Mouse (Mus musculus) embryonic facial prominence, embryonic 15.5 days (tissue): ENCODE data around the gene Cnbd2. TPM values are rescaled to one million over a fixed set of nuclear protein-coding genes. Genes with fewer than 3 reads are reported as not detected.

ENCODE experiments used
- ATAC-seq: fragments of 200-750 bp; cut with Nextera tagmentation; 2 replicates; pipeline ENCODE4 v1.8.0; 2017; ENCODE audit warnings: low read depth, moderate TSS enrichment; ENCODE audit not compliant: insufficient number of reproducible peaks, low FRiP score, low TSS enrichment
- H3K27ac ChIP-seq: fragments of 300-500 bp; sonication (generic); replicated peaks from 2 replicates; pipeline ENCODE4 v1.5.1; 2015; ENCODE audit warnings: mild to moderate bottlenecking, inconsistent platforms
- H3K27me3 ChIP-seq: fragments of 300-500 bp; sonication (generic); 2 replicates; pipeline ENCODE4 v1.6.1; 2015; ENCODE audit warnings: inconsistent platforms
- H3K36me3 ChIP-seq: fragments of 300-500 bp; sonication (generic); 2 replicates; pipeline ENCODE4 v1.6.1; 2015; ENCODE audit warnings: mild to moderate bottlenecking, inconsistent platforms
- H3K4me1 ChIP-seq: fragments of 300-500 bp; sonication (generic); 2 replicates; pipeline ENCODE4 v1.6.1; 2015; ENCODE audit warnings: inconsistent platforms
- H3K4me2 ChIP-seq: fragments of 300-500 bp; sonication (generic); replicated peaks from 2 replicates; pipeline ENCODE4 v1.6.1; 2015; ENCODE audit warnings: mild to moderate bottlenecking, inconsistent platforms
- H3K4me3 ChIP-seq: fragments of 300-500 bp; sonication (generic); replicated peaks from 2 replicates; pipeline ENCODE4 v1.5.1; 2015; ENCODE audit warnings: mild to moderate bottlenecking, inconsistent platforms
- H3K9ac ChIP-seq: fragments of 300-500 bp; sonication (generic); 2 replicates; pipeline ENCODE4 v1.6.1; 2015; ENCODE audit warnings: inconsistent platforms
- H3K9me3 ChIP-seq: fragments of 300-500 bp; sonication (generic); replicated peaks from 2 replicates; pipeline ENCODE4 v1.6.1; 2016; ENCODE audit warnings: inconsistent platforms
- WGBS: fragments of 180-500 bp; shearing (Covaris S2); methylation state at CpG from one replicate; pipeline ENCODE4 v1.1.7; 2015; 5-methylcytosine and 5-hydroxymethylcytosine counted together
- polyA plus RNA-seq: library from polyadenylated mRNA; unstranded; fragments of >200 nt; fragmentation: Nextera tagmentation; extraction: Ambion mirVana; gene quantifications from 2 replicates; pipeline ENCODE4 v1.2.1, GENCODE M21; 2015

Gene Cnbd2
- polyA plus RNA-seq, 1 experiment from 2014 or later: 5.2 TPM

DNA sequence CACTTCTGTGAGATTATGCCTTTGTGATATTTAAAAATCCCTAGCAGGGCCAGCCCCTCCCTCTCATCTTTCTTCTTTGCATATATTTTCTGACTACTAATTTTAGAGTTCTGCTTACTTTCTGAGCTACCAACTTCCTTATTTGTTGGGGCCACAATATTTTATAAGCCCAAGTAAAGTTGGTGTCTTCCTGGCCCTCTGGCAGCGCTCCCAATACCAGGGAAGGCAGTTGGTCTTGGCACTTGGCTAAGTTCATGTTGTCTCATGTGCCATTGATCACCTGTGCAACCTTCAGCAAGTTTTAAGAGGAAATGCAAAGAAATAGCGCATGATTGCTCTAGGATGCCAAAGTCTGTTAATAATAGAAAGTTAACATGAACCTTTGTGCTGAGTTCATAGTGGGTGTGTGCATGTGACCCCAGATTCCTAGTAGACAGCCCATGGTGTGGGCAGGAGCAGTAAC lies 16.5 kb upstream of the Cnbd2 start:
- Histone ChIP-seq H3K9me3 (no peaks in the 10 kb centered on the region), H3K27me3 (no peaks in the 10 kb centered on the region), H3K4me3 (no peak overlapping the region), H3K27ac (no peak overlapping the region), H3K9ac (no peak overlapping the region), H3K4me2 (no peak overlapping the region), H3K36me3 (peaks cover 73% of the 10 kb centered on the region), H3K4me1 (no peaks in the 10 kb centered on the region)
- no peak for ATAC-seq
- 95% methylated on average over 2 of the region's 2 CpGs for WGBS

DNA sequence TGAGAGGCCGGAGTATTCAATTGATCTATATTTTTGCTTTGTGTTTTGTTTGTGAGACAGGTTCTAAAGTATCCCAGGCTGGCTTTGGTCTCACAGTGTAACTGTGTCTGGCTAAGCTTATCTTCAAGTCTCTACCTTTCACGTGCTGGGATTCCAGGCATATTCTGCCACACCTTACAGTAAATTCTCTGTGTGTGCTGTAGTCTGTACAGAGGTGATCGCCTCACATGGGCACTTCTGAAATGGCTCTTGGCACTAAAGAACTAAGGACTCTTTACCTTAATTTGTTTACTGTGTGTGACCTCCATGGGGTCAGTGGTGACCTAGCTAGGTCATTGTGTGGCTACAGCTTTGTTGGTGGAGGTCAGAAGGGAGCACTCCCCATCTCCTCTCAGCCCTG lies 15.9 kb upstream of the Cnbd2 start:
- Histone ChIP-seq H3K4me3 (no peak overlapping the region), H3K9me3 (no peaks in the 10 kb centered on the region), H3K36me3 (peaks cover 74% of the 10 kb centered on the region), H3K27ac (no peak overlapping the region), H3K4me2 (no peak overlapping the region), H3K9ac (no peak overlapping the region), H3K4me1 (no peaks in the 10 kb centered on the region), H3K27me3 (no peaks in the 10 kb centered on the region)
- WGBS: 94% methylated on average over 3 of the region's 3 CpGs
- no peak for ATAC-seq

DNA sequence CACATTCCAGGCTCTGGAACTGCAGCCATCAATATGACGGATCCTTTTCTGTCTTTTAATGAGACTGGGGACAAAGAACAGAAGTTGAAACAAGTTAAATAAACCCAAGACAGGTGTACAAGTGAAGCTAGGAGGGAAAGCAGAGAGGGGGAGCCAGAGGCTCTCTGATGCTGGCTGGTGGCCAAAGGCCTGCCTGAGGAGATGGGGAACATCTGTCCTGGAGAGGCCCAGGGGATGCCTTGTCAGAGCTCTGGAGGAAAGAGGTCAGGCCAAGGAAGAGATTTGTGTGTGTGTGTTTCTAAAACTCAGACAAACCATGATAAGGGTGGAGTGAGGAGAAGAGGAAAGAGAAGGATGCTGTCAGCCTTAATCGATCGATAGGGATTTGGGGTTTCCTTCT lies 14.4 kb upstream of the Cnbd2 start:
- WGBS: 63% methylated on average over 3 of the region's 3 CpGs
- Histone ChIP-seq H3K36me3 (peaks cover 76% of the 10 kb centered on the region), H3K4me2 (no peak overlapping the region), H3K27ac (no peak overlapping the region), H3K27me3 (no peaks in the 10 kb centered on the region), H3K4me3 (no peak overlapping the region), H3K9me3 (no peaks in the 10 kb centered on the region), H3K4me1 (no peaks in the 10 kb centered on the region), H3K9ac (no peak overlapping the region)
- ATAC-seq: no peak

DNA sequence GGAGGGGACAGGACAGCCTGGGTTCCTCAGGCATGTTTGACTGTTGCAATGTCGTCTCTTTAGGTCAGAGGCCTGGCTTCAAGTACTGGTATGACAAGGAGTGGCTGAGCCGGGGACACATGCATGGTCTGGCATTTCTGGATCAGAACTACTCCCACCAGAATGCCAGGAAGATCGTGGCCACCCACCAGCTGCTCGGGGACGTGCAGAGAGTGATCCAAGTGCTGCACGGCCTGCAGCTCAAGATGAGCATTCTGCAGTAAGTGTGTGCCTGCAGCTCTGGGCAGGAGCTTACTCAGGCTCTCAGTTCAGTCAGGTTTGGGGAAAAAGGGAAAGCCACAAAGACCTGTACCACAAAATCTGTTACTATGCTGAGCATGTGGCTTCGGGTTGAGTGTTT lies 13.6 kb upstream of the Cnbd2 start:
- no peaks in the 10 kb centered on the region for H3K27me3 ChIP-seq
- H3K36me3 ChIP-seq: peaks cover 72% of the 10 kb centered on the region
- H3K4me1 ChIP-seq: no peaks in the 10 kb centered on the region
- no peaks in the 10 kb centered on the region for H3K9me3 ChIP-seq
- no peak for ATAC-seq
- no peak overlapping the region for H3K4me3 ChIP-seq
- H3K4me2 ChIP-seq: no peak overlapping the region
- 79% methylated on average over 7 of the region's 7 CpGs for WGBS
- H3K9ac ChIP-seq: no peak overlapping the region
- H3K27ac ChIP-seq: no peak overlapping the region

DNA sequence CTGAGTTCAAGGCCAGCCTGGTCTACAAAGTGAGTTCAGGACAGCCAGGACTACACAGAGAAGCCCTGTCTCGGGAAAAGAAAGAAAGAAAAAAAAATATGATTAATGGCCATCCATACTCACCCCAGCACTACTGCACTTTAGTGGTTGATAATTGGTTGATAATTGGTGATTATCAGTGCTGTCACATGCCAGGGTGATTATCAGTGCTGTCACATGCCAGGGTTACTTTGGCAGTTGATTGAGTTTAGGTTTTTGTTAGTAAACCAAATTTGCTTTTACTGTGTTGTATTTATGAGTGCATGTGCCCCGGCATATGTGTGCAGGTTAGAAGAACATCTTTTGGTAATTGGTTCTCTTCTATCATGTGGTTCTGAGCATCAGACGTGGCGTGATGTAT lies 10.0 kb upstream of the Cnbd2 start:
- Histone ChIP-seq H3K36me3 (peaks cover 67% of the 10 kb centered on the region), H3K4me1 (no peaks in the 10 kb centered on the region), H3K9me3 (no peaks in the 10 kb centered on the region), H3K9ac (no peak overlapping the region), H3K4me3 (no peak overlapping the region), H3K4me2 (no peak overlapping the region), H3K27me3 (no peaks in the 10 kb centered on the region), H3K27ac (no peak overlapping the region)
- no peak for ATAC-seq
- WGBS: 86% methylated on average over 4 of the region's 4 CpGs

DNA sequence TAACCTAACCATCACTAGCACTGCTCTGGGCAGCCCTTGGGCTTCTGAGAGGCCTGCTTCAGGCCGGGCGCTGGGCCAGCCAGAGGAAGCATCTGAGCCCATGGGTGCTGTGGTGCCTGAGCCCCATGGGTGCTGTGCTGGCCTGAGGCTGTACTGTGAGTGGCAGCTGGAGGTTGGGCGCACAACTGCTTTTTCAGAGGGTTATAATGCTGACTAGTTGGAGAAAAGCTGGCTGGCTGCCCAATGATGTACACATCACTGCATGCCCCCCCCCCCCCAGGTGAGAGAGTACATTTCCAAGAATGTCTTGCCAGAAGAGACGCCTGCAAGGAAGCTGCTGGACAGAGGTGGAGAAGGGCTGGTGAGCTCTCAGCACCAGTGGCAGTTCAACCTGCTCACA lies 7.7 kb upstream of the Cnbd2 start:
- peaks cover 63% of the 10 kb centered on the region for H3K36me3 ChIP-seq
- 82% methylated on average over 4 of the region's 4 CpGs for WGBS
- H3K9ac ChIP-seq: no peak overlapping the region
- H3K4me2 ChIP-seq: no peak overlapping the region
- H3K9me3 ChIP-seq: no peaks in the 10 kb centered on the region
- no peak overlapping the region for H3K4me3 ChIP-seq
- H3K27ac ChIP-seq: no peak overlapping the region
- H3K4me1 ChIP-seq: no peaks in the 10 kb centered on the region
- ATAC-seq: no peak
- H3K27me3 ChIP-seq: no peaks in the 10 kb centered on the region

DNA sequence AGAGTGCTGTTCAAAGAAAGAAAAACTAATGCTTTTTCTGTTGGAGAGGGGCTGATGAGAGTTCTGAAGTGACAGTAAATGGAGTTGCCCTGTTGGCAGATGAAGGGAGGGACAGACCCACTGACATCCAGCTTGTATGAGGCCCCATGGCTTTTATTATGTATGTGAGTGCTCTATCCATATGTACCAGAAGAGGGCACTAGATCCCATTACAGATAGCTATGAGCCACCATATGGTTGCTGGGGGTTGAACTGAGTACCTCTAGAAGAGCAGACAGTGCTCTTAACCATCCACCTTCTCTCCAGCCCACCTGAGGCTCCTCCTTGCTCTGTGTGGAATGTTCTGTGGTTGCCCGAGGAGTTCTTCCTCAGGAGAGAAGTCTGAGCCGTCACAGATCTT lies 6.3 kb upstream of the Cnbd2 start:
- Histone ChIP-seq H3K9me3 (no peaks in the 10 kb centered on the region), H3K27ac (no peak overlapping the region), H3K4me1 (no peaks in the 10 kb centered on the region), H3K4me2 (no peak overlapping the region), H3K27me3 (no peaks in the 10 kb centered on the region), H3K9ac (no peak overlapping the region), H3K4me3 (no peak overlapping the region), H3K36me3 (peaks cover 58% of the 10 kb centered on the region)
- ATAC-seq: no peak
- 71% methylated on average over 2 of the region's 2 CpGs for WGBS

DNA sequence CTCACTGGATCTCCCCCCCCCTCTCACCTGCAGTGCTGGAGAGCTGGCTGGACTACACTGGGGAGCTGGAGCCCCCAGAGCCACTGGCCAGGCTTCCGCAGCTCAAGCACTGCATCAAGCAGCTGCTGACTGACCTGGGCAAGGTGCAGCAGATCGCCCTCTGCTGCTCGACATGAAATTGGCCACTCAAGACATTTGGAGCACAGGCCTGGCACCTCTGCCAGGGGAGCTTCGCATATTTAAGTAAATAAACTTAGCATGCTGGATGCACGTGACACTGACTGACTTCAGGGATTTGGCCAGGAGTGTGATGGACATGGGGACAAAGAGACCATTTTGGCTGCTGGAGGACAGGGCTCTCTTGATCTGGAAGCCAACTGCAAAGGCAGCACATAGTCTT lies 4.8 kb upstream of the Cnbd2 start:
- H3K9me3 ChIP-seq: no peaks in the 10 kb centered on the region
- no peak overlapping the region for H3K27ac ChIP-seq
- H3K27me3 ChIP-seq: no peaks in the 10 kb centered on the region
- H3K4me2 ChIP-seq: no peak overlapping the region
- no peak overlapping the region for H3K4me3 ChIP-seq
- no peak overlapping the region for H3K9ac ChIP-seq
- ATAC-seq: no peak
- peaks cover 8% of the 10 kb centered on the region; the same call in 1 of the 2 replicates for H3K4me1 ChIP-seq
- H3K36me3 ChIP-seq: peaks cover 49% of the 10 kb centered on the region
- 56% methylated on average over 5 of the region's 5 CpGs for WGBS

DNA sequence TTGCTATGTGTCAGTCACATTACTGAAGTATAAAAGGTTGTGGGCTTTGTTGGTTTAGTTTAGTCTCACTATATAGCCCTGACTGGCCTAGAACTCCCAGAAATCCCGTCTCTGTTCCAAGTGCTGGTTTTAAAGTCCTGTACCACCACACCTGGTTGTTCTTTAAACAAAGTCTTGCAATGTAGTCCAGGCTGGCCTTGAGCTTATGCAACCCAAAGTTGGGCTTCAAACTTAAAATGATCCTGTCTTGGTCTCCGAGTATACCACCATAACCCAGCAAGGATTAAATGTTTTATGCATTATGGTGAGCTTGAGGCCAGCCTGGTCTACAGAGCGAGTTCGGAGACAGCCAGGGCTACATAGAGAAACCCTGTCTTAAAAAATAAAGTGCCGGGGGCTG lies 2.2 kb upstream of the Cnbd2 start:
- Histone ChIP-seq H3K9me3 (no peaks in the 10 kb centered on the region), H3K27me3 (no peaks in the 10 kb centered on the region), H3K9ac (no peak overlapping the region), H3K36me3 (peaks cover 26% of the 10 kb centered on the region; the same call in 1 of the 2 replicates), H3K27ac (no peak overlapping the region), H3K4me1 (peaks cover 11% of the 10 kb centered on the region; the same call in 1 of the 2 replicates), H3K4me2 (no peak overlapping the region), H3K4me3 (no peak overlapping the region)
- WGBS: 93% methylated on average over 5 of the region's 5 CpGs
- ATAC-seq: no peak

DNA sequence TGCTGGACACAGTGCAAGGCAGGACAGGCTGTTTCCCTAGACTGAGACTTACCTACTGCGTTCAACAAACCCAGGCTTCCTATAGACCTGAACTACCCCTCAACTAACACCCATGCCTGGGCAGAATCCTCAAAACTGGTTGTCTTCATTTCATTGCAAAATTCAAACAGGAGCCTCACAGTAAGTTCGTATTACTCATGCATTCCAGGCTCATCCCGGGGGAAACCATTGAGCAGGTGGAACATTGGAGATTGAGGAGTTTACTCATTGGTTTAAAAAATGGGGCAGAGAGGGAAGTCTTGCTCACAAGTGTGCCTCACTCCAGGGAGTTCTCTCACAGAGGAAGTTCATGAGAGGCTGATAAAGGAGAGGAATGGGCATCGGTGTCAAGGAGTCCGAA lies 1.6 kb upstream of the Cnbd2 start:
- H3K4me3 ChIP-seq: no peak overlapping the region
- 91% methylated on average over 5 of the region's 5 CpGs for WGBS
- ATAC-seq: no peak
- no peaks in the 10 kb centered on the region for H3K27me3 ChIP-seq
- peaks cover 11% of the 10 kb centered on the region; the same call in 1 of the 2 replicates for H3K4me1 ChIP-seq
- H3K27ac ChIP-seq: no peak overlapping the region
- H3K4me2 ChIP-seq: no peak overlapping the region
- H3K36me3 ChIP-seq: peaks cover 21% of the 10 kb centered on the region; the same call in 1 of the 2 replicates
- no peak overlapping the region for H3K9ac ChIP-seq
- H3K9me3 ChIP-seq: no peaks in the 10 kb centered on the region

DNA sequence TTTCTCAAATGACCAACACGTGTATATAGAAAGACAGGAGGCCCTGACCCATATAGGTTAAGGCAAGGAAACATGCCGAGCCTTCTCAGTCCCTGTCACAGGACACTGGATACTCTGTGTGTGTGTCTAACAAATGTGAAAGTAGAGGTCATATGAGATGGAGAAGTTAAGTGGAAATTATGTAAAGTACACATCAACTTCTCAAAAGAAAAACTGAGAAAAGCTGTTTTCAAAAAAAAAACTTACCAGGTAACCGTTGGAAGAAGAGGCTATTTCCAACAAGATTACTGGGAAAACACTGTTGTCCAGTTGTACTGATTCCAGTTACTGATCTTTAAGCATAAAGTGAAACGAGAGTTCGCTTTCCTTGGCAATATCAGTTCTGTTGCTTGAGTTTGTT lies 1.2 kb upstream of the Cnbd2 start:
- H3K9me3 ChIP-seq: no peaks in the 10 kb centered on the region
- no peak overlapping the region for H3K9ac ChIP-seq
- ATAC-seq: no peak
- H3K27me3 ChIP-seq: no peaks in the 10 kb centered on the region
- H3K4me1 ChIP-seq: peaks cover 11% of the 10 kb centered on the region; the same call in 1 of the 2 replicates
- H3K4me2 ChIP-seq: no peak overlapping the region; the same call in 1 of the 2 replicates
- peaks cover 17% of the 10 kb centered on the region; the same call in 1 of the 2 replicates for H3K36me3 ChIP-seq
- WGBS: 91% methylated on average over 5 of the region's 5 CpGs
- peak overlapping the region; percentile 92 for H3K4me3 ChIP-seq
- no peak overlapping the region for H3K27ac ChIP-seq

DNA sequence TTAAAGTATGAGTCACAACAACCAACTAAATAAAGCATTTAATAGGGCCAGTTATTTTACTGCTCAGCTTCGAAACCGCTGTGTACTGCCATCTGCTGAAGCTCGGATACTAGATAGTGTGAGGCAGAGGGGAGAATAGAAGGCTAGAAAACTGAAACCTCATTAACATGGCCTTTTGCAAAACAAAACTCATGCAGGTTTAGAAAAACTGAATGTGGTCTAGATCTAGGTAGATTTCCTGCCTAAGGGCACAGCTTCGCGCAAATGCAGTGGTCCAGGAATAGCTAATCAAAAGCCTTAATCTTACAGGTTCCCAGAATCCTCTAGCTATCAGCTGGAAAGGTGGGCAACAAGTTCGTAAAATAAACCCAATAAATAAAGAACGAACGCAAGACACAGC lies 658 bp upstream of the Cnbd2 start:
- H3K4me1 ChIP-seq: peaks cover 11% of the 10 kb centered on the region; the same call in 1 of the 2 replicates
- H3K4me3 ChIP-seq: peak overlapping the region; percentile 92
- H3K27me3 ChIP-seq: no peaks in the 10 kb centered on the region
- peak overlapping the region; percentile 97; the same call in 1 of the 2 replicates for H3K27ac ChIP-seq
- H3K36me3 ChIP-seq: peaks cover 14% of the 10 kb centered on the region; the same call in 1 of the 2 replicates
- peak overlapping the region; percentile 88 for H3K9ac ChIP-seq
- peak overlapping the region; percentile 78 for H3K4me2 ChIP-seq
- H3K9me3 ChIP-seq: no peaks in the 10 kb centered on the region
- ATAC-seq: no peak
- WGBS: 20% methylated on average over 8 of the region's 8 CpGs
